Mouse (Mus musculus) CH12F3 (cell line): ENCODE results near the gene Mrc2.

Experiments used
- in situ Hi-C: fragments of 300-500 bp; cut with MboI; formaldehyde crosslinking; loops from 2 replicates; pipeline ENCODE4 v1.14.3; 2020; ENCODE audit warnings: low sequenced_read_pairs

Mrc2 gene

DNA sequence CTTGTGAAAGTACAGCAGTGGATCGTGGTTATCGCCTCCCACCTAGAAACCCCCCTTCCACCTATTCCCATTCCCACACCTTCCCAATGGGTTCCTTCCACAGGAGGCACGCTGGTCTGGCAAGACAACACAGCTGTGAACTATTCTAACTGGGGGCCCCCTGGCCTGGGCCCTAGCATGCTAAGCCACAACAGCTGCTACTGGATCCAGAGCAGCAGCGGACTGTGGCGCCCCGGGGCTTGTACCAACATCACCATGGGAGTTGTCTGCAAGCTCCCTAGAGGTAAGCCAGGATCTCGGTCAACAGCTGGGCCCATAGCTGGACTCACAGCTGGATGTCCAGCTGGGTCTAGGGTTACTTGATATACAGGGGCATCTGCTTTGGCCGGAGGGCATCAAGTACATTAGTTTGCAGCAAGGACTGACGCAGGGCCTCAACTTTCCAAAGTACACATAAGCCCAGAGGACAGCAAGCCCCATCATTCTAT lies 56.1 kb downstream of the Mrc2 start:
- in situ Hi-C loops, result loop anchor here (10.0 kb wide), 1 partner anchor 566 kb away; no protein-coding TSS in a partner anchor

DNA sequence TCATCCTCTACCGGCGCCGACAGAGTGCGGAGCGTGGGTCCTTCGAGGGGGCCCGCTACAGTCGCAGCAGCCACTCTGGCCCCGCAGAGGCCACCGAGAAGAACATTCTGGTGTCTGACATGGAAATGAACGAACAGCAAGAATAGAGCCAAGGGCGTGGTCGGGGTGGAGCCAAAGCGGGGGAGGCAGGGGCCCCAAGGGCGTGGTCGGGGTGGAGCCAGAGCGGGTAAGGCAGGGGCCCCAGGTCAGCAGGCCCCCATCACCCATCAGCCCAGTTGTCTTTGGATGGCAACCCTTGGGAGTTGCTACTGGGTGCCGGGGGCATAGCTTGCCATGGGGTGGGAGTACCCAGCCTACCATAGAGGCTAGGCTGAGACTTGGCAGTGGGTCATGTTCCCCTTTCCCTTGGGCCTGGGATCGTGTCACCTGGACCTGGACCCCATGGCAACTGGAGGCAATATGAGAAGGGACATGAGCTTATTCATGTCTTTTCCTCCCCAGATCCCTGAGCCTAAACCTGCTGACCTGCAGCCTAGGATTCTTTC lies 57.4 kb downstream of the Mrc2 start:
- in situ Hi-C loops, result loop anchor here (10.0 kb wide), 1 partner anchor 565 kb away; no protein-coding TSS in a partner anchor

DNA sequence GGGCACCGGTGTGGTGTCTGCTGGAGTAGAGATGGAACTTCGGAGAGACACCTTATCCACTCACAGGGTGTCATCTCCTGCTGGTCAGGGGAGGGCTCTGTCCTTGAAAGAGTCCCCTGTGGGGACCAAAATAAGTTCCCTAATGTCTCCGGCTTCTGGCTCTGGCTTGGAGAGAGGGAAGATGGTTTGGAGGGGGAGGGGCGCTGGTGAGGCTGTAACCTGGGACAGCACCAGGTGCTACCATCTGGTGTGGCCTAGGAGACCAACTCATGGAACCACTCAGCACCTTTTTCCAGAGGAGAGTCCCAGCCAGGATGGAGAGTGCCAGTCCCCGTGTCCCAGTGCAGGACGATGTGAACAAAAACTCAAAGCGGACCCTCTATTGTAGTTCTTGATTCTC lies 58.2 kb downstream of the Mrc2 start:
- in situ Hi-C loops, result no loop called here

DNA sequence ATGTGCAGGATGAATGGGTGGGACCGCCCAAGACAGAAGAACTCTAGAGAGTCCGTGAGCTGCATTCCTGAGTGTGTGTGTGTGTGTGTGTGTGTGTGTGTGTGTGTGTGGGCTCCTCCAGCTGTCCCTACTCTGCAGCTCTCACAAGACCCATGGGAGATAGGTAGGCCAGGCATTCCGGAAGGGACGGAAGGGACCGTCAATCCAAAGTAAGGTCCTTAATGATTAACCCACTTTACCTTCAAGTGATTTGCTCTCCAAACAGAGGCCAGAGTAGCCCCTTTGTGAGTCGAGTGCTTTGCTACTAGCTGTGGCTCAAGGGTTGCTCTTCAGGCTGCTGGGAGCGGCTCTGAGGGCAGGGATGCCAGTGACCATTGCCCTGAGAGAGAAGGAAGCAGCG lies 59.7 kb downstream of the Mrc2 start:
- in situ Hi-C loops, result no loop called here

DNA sequence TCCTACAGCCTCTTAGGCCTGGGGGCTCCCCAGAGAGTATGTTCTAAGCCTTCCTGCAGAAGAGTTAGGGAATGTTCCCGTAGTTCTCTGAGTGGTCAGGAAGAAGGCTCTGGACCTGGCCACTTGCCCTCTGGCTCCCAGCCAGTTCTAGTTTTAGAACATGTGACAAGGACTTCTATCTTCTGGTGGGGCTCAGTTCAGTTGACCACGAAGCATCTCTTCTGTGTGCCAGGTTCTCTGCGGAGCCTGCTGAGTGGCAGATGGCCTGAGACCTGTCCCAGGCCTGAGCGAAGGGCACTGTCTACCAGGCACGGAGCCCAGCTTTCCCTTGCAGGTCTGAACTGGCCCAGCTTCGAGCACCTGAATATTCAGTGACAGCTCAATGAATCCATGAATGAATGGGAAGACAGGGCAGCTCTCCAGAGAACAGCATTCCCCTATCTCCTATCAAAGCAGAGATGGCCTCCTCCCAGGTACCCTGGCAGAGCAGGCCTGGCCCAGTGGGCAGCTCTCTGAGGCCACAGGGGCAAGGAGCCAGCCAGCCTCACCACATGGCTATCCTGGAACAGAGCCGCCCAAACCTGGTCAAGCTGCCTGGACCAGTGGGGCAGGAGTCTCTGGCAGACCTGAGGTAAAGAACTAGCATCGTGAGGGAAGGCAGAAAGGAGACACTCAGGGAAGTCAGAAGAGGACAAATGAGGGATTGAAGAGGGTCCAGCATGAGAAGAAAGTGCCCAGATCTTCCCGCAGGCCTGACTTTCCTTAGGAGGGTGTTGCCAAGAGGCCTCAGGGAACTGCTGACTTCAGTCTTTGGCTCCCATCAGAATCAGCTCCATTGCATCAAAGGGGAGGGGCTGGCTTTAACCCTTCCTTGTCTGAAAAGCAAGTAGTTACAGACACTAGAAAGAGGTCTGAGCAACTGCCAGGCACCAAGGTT lies 60.8 kb downstream of the Mrc2 start:
- in situ Hi-C loops, result no loop called here

DNA sequence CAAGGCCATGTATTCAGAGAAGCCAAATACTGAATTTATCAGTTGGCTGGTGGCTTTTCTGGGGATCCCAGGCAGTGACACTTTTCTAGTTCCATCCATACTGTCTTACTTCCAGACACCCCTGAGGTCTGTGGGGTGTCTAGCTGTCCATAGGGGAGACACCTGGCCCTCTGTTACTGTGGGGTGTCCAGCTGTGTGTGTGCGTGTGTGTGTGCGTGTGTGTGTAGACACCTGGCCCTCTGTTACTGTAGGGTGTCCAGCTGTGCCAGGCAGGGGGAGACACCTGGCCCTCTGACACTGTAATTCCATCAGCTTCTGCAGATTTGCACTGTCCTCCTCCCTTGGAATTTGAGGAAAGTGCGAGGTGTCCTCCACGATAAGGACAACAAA lies 61.4 kb downstream of the Mrc2 start:
- in situ Hi-C loops, result no loop called here

DNA sequence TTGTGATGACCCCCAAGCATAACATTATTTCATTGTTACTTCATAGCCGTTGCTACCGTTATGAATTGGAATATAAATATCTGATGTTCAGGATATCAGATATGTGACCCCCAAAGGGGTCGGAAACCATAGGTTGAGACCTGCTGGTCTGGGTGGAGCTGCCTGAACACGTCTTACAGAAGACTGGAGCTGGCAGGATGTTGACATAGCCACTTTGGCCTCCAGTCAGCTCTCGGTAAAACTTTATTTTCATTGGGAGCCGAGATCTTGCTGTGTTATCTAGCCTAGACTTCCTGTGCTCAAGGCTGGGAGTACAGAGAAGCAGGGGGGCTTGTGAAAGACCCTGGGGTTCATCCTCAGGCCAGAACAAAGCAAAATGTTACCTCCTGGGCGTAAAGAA lies 63.9 kb downstream of the Mrc2 start:
- in situ Hi-C loops, result no loop called here

DNA sequence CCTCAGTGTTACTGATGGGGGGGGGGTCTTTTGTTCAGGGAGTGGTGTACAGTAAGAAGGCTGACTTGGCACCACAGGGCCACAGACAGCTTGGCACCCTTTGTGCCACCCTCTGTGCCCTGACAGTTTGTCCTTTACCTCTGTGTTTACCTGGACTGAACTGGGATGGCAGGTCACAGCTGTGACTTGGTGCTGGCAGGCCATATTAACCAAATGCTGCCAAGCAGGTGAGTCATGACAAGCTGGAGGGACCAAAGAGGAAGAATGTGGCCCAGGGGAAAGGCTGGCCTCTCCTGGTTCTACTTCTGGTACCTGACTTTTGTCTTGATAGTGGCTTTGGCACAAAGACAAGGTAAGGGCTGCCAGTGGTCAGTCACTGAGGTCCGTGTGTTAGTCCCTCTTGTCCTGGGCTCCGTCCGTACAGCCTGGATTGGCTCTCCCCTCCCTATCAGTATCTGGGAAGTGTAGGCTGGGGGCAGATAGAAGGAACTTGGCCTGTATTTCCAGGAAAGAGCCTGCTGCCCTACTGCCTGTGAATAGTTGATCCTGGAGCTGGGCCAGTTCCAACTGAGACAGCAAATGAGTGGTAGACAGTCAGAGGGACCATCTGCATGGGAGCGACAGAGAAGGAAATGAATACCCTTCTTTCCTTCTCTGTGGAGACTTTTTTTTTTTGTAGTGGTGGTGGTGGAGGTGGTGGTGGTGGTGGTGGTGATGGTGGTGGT lies 69.8 kb downstream of the Mrc2 start:
- in situ Hi-C loops, result loop anchor here (10.0 kb wide), 1 partner anchor 233 kb away; no protein-coding TSS in a partner anchor

DNA sequence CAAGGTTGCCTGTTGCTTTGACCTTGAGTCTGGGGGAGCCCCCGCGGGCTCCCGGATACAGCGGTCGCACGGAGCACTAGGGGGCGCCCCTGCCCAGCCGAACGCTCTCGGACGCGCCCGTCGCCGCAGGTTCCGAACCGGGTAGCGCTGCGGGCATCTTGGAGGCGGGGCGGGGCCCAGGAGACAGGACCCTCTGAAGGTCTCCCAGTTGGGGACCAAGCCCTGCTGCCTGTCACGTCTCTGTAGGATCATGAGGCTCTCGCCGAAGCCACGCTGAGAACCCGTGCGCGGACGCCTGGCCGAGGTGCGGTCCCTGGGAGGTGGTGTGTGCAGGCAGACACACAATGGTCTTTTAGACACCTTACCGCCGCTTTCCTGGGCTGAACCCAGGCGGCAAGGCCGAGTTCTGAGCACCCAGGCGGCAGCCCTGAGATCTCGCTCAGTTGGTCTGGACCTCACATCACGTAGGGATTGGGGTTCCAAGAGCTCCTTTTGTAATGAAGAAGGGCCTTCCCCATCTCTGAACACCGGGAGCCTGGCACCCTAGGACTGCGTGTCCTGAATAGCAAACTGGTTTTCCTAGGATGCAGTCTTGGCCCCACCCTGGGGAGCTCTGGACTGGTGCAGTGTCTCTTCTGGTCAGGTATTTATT lies 70.6 kb downstream of the Mrc2 start:
- in situ Hi-C loops, result loop anchor here (10.0 kb wide), 1 partner anchor 232 kb away; no protein-coding TSS in a partner anchor

DNA sequence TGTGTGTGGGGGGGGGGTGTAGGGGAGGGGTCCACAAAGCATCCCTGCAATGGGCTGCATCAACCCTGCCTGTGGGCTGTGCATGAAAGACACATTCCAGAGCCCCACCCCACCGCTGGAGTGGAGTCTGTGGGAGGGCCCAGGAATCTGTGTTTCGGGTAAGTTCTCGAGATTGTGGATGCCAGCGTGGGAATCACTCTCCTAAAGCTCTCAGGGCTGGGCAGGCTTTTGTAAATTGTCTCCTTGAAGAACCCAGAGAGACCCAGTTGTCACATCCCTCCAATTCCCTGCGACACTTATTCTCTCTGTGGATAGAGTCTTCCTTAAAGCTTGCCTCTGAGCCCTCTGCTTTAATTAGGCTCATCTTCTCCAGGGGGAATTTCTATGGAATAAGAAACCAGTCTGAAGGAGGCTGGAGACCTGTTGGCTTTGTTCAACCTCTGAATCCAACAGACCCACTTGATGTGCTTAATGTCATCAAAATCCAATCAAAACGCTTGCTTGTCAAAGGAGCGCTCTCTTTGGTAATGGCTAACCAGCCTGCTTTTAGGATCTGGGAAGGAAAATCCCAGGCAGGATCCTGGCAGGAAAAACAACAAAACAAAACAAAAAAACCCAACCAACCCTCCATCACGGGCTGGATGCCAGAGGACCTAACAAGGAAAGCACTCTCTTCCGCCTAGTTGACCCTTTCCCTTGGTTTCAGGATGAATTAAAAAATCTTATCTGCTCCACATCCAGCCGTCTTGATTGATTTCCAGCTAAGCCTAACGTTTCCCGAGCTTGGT lies 71.3 kb downstream of the Mrc2 start:
- in situ Hi-C loops, result loop anchor here (10.0 kb wide), 1 partner anchor 231 kb away; no protein-coding TSS in a partner anchor

DNA sequence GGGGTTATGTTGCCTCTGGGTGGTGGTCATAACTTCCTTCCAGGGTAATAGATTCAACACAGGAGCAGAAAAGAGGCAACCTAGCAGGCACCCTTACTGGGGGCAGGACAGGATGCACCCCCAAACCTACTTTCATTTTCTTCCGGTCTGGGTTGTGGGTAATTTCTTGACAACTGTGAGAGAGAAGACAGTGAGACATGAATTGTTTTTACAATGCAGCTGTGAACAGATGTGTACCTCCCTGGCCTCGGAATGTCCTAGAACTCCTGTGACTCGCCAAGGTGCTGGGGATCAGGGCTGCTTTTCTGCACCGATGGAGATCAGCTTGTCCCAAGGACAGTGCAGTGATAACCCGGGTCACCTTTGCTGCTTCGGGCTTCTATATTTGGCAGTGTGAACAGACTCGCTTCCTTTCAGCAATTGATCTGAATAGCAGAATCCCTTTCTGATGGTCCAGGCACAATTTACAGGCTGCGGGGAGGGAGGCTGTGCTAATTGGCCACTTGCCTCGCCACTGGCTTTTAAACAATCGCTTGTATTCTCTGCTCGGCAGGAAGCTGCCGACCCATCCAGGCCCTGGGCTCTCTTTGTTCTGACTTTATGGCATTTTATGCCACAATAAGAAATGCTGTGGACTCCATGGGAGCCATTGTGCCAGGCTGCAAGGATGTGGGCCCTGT lies 72.1 kb downstream of the Mrc2 start:
- in situ Hi-C loops, result loop anchor here (10.0 kb wide), 1 partner anchor 230 kb away; no protein-coding TSS in a partner anchor

DNA sequence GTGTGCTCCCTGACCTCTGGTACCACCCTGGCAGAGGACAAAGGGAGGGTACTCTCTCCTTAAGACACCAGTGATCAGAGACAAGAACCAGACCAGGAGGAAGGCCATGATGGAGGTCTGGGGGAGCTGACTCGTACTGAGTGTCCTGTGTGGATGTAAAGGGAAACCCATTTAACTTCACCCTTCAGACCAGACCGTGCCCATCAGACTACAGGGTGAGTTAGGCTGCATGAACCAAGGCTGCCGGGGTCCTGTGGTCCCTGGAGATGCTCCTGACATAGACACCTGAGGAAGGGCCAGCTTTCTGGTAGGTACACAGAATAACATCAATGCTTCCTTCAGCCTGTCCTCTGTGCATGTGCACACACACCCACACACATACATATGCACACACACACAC lies 73.2 kb downstream of the Mrc2 start:
- in situ Hi-C loops, result loop anchor here (10.0 kb wide), 1 partner anchor 229 kb away; no protein-coding TSS in a partner anchor

DNA sequence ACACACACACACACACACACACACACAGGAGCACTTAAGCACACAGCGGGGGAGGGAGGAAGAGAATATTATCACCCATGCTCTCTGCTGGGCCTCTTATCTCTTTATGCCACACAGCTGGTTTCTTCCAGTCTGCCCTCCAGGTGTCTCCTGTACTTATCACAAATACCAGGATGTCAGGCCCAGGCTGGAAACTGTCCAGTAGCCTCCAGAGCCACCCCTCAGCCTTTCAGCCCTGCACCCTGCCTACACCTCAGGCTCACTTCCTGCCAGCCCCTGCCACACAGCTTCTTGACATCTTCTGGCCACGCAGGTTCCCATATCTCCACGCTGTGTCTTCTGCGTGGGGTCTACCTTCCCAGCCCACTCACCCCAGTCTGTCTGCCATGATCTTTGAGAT lies 73.6 kb downstream of the Mrc2 start:
- in situ Hi-C loops, result loop anchor here (10.0 kb wide), 1 partner anchor 229 kb away; no protein-coding TSS in a partner anchor

DNA sequence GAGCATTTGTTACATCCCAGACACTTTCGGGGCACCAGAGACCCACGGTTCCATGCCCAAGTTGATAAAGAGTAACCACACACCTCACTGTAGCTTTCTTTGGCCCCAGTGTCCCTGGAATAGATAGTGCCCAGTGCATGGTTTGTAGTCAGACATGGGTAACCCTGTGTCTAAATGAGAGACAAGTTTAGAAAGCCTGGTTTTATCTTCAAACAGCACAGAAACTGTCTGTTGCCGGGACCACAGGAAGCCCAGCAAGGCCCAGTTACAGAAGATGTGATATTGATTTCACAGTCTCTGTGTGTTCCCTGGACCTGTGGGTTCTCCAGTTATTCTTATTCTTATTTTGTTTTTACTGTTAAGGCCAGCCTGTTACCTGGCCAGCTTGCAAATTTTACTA lies 74.7 kb downstream of the Mrc2 start:
- in situ Hi-C loops, result loop anchor here (10.0 kb wide), 1 partner anchor 228 kb away; no protein-coding TSS in a partner anchor

DNA sequence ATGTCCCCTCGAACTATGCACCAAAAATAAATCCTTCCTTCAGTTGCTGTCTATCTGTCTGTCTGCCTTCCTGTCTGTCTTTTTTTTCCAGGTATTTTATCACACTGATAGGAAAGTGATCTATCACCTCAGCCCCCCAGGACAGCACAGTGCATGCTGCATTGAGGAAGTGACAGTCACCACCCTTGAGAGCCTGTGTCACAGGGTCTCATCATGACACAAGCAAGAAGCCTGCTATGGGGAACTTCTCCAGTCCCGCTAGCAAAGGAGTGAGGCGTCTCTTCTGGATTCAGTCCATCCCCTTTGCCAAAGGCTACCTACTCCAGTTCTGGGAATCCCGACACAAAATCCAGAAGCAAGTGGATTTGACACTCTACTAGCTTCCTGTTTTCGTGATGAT lies 76.4 kb downstream of the Mrc2 start:
- in situ Hi-C loops, result loop anchor here (10.0 kb wide), 1 partner anchor 226 kb away; no protein-coding TSS in a partner anchor

DNA sequence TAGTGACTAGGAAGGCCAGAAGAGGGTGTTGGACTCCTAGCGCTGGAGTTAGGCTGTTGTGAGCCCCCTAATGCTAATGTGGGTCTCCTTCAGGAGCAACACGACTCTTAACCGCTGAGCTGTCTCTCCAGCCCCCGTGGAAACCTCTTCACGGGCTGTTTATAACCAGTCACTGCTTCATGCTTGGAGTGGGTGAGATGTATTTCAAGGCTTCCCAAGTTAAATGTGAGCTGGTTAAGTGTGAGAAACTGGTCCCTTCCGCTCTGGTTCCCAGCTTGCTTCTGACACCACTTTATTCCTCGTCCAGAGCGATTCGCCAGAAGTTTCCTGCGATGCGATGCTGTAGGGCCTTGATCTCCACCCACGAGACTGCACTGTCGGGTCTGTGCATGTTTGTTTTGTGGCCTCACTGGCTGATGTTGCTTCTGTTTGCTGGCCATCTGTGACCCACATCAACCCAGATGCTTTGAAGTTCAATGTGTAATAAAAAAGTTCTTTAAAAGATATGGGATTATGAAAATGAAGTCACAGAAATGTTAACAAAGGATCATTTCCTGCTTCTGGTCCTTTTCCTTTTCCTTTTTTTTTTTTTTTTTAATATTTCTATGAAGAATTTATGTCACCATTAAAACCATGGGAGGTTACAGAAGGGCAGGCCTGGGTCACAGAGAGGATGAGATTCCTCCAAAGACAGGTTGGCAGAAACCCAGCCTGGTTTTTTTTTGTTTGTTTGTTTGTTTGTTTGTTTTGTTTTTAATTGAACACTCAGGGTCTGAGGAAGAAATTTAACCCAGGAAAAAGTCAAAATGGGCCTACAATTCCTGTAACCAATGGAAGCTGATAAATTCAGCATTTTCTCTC lies 77.3 kb downstream of the Mrc2 start:
- in situ Hi-C loops, result loop anchor here (10.0 kb wide), 1 partner anchor 225 kb away; no protein-coding TSS in a partner anchor

DNA sequence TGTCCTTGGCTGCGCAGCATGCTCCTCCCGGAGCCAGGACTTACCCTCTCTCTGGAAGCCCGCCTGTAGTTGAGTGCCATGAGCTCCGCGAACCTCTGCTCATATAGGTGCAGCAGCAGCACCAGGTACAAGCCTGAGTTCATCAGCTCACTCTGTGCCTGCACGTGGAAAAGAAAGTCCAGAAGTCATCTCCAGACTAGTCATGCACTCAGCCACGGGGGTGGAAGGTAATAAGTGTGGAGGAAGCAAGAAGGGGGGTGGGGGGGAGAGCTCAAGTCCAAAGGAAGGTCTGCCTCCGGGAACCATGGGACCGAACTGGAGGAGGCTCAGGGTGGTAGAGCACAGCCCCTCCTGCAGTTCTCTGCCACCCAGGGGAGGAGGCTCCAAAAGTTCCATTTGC lies 79.4 kb downstream of the Mrc2 start:
- in situ Hi-C loops, result no loop called here

DNA sequence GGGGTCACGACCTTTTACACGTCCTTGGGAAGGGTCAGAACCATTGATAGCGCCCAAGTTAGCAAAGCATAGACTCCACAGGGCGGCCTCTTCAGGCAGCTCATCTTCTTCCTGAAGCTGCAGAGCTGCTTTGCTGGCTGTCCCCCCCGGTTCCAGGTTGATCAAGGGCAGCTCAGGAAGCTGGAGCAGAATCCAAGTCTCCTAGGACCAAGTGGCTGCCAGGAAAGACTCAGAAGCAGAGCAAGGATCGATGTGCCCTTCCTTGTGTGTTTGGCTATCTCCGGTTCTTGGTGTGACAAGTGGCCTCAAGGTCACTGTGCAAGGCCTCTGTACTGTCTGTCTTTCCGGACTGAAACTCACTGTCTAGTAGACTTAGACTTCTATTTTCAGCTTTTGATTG lies 81.4 kb downstream of the Mrc2 start:
- in situ Hi-C loops, result no loop called here
